Mouse (Mus musculus): Measurements from ENCODE around the gene Slc6a5.

- TF ChIP-seq CTCF (IDR thresholded peaks at IDR 0.05; ENCODE audit: low read depth) (no peak), EP300 (IDR thresholded peaks at IDR 0.05; ENCODE audit: low read depth) (no peak)
Observed at GRCm38 (mm10) chr7:49861196-49861595, 48.8 kb upstream of the Slc6a5 start.

Data from liver, embryonic 14.5 days (tissue).